Mouse (Mus musculus) large intestine, adult 2 months (tissue): ENCODE results near the gene Ube2cbp. TPM values are rescaled to one million over a fixed set of nuclear protein-coding genes. Genes with fewer than 3 reads are reported as not detected.

Source experiments
- DNase-seq: peaks from one replicate; pipeline ENCODE4 v3.0.0-alpha.2; 2012; ENCODE audit warnings: low read depth, low spot score
- WGBS: fragments of 180-500 bp; shearing (Covaris S2); methylation state at CpG from one replicate; pipeline ENCODE4 v1.1.7; 2018; 5-methylcytosine and 5-hydroxymethylcytosine counted together
- polyA plus RNA-seq: library from polyadenylated mRNA; depleted of rRNA; stranded (reverse); fragments of >200 nt; gene quantifications from 2 replicates; pipeline ENCODE4 v1.2.3, GENCODE M21; 2012

The Ube2cbp gene
- polyA plus RNA-seq, 1 experiment: 1.5 TPM

- no peak for DNase-seq
- 85% methylated on average over 5 of the region's 5 CpGs for WGBS
Observed at GRCm38 (mm10) chr9:86334357-86334756, 130.4 kb downstream of the Ube2cbp start.

GRCm38 (mm10) chr9:86330591-86330990 is 134.2 kb downstream of the Ube2cbp start:
- DNase-seq: no peak
- WGBS: 95% methylated on average over 3 of the region's 3 CpGs

GRCm38 (mm10) chr9:86328270-86328669 is 136.5 kb downstream of the Ube2cbp start:
- 69% methylated on average over 4 of the region's 4 CpGs for WGBS
- DNase-seq: no peak

- DNase-seq: no peak
- 81% methylated on average over 3 of the region's 3 CpGs for WGBS
Observed at GRCm38 (mm10) chr9:86327341-86327740, 137.4 kb downstream of the Ube2cbp start.

GRCm38 (mm10) chr9:86324772-86325171 is 140.0 kb downstream of the Ube2cbp start:
- WGBS: 72% methylated on average over 1 of the region's 1 CpGs
- DNase-seq: no peak

- 89% methylated on average over 6 of the region's 6 CpGs for WGBS
Observed at GRCm38 (mm10) chr9:86319516-86320140, 145.1 kb downstream of the Ube2cbp start.

GRCm38 (mm10) chr9:86315700-86316099 is 149.1 kb downstream of the Ube2cbp start:
- WGBS: 87% methylated on average over 2 of the region's 2 CpGs
- DNase-seq: no peak

More at GRCm38 (mm10) chr9:86319516-86320140, 145.1 kb downstream of the Ube2cbp start:
- no peak for DNase-seq

GRCm38 (mm10) chr9:86308616-86309015 is 156.1 kb downstream of the Ube2cbp start:
- WGBS: 51% methylated on average over 4 of the region's 4 CpGs

GRCm38 (mm10) chr9:86306556-86306955 is 158.2 kb downstream of the Ube2cbp start:
- DNase-seq: no peak
- 91% methylated on average over 2 of the region's 2 CpGs for WGBS

More at GRCm38 (mm10) chr9:86308616-86309015, 156.1 kb downstream of the Ube2cbp start:
- DNase-seq: no peak

- no peak for DNase-seq
- WGBS: 84% methylated on average over 6 of the region's 6 CpGs
Observed at GRCm38 (mm10) chr9:86301407-86301806, 163.3 kb downstream of the Ube2cbp start.

- no peak for DNase-seq
- 78% methylated on average over 8 of the region's 8 CpGs for WGBS
Observed at GRCm38 (mm10) chr9:86298596-86298995, 166.2 kb downstream of the Ube2cbp start.

GRCm38 (mm10) chr9:86298131-86298530 is 166.6 kb downstream of the Ube2cbp start:
- no peak for DNase-seq

GRCm38 (mm10) chr9:86296683-86297638 is 167.8 kb downstream of the Ube2cbp start:
- DNase-seq: no peak
- WGBS: 82% methylated on average over 8 of the region's 8 CpGs

More at GRCm38 (mm10) chr9:86298131-86298530, 166.6 kb downstream of the Ube2cbp start:
- 42% methylated on average over 5 of the region's 5 CpGs for whole genome bisulfite sequencing

- WGBS: 83% methylated on average over 3 of the region's 3 CpGs
- no peak for DNase-seq
Observed at GRCm38 (mm10) chr9:86287570-86287954, 177.2 kb downstream of the Ube2cbp start.

- no peak for DNase-seq
- 89% methylated on average over 2 of the region's 2 CpGs for WGBS
Observed at GRCm38 (mm10) chr9:86286830-86287569, 177.8 kb downstream of the Ube2cbp start.

GRCm38 (mm10) chr9:86282555-86282954 is 182.2 kb downstream of the Ube2cbp start:
- WGBS: 59% methylated on average over 5 of the region's 5 CpGs
- DNase-seq: no peak

- WGBS: 83% methylated on average over 4 of the region's 4 CpGs
- no peak for DNase-seq
Observed at GRCm38 (mm10) chr9:86281147-86281467, 183.6 kb downstream of the Ube2cbp start.

GRCm38 (mm10) chr9:86280461-86281146 is 184.1 kb downstream of the Ube2cbp start:
- 86% methylated on average over 10 of the region's 10 CpGs for WGBS
- no peak for DNase-seq

GRCm38 (mm10) chr9:86269541-86269940 is 195.2 kb downstream of the Ube2cbp start:
- peak; percentile 22 for DNase-seq
- 35% methylated on average over 5 of the region's 5 CpGs for WGBS

- WGBS: 67% methylated on average over 2 of the region's 2 CpGs
Observed at GRCm38 (mm10) chr9:86266658-86267057, 198.1 kb downstream of the Ube2cbp start.

More at GRCm38 (mm10) chr9:86266658-86267057, 198.1 kb downstream of the Ube2cbp start:
- no peak for DNase-seq
